Comparison of ENCODE assay signal across 12 mouse cellular contexts in genomic region chr16:37690932-37691730, GRCm38 (mm10). TPM values are rescaled to one million over a fixed set of nuclear protein-coding genes. Genes with fewer than 3 reads are reported as not detected.
DNase-seq lines count a peak whose midpoint lies in the region; ATAC-seq and TF ChIP-seq lines count a peak whose summit lies in the region.
"Had no signal": no experiment of that assay in that cellular context is flagged by ENCODE, and none has a peak within 500 bp of the region (broad histone marks: within the 10 kb centered on the region; RNA-seq: fewer than 3 reads in every experiment).

No protein-coding gene starts in this region.

- WGBS in lung, postnatal 0 days = 72% methylated on average over 12 of the region's 12 CpGs
- WGBS in lung, adult 2 months = 70% methylated on average over 12 of the region's 12 CpGs
- 78% methylated on average over 12 of the region's 12 CpGs for WGBS in embryonic facial prominence, embryonic 14.5 days

- H3K36me3 ChIP-seq in lung, postnatal 0 days (ENCODE audit: insufficient read depth, low read length) = no peaks in the 10 kb centered on the region
- no peaks in the 10 kb centered on the region for H3K36me3 ChIP-seq in embryonic facial prominence, embryonic 14.5 days (ENCODE audit: control insufficient read depth, insufficient read depth, low read length)
- H3K36me3 ChIP-seq: hindbrain, embryonic 15.5 days; limb, embryonic 15.5 days had no signal

- no peak overlapping the region for H3K4me2 ChIP-seq in lung, postnatal 0 days (replicated peaks; ENCODE audit: low read depth, low read length)
- no peak overlapping the region for H3K4me2 ChIP-seq in embryonic facial prominence, embryonic 14.5 days (ENCODE audit: low read depth, low read length)
- H3K4me2 ChIP-seq: hindbrain, embryonic 15.5 days; limb, embryonic 15.5 days had no signal

- ATAC-seq in lung, postnatal 0 days = peak; percentile 35
- ATAC-seq in embryonic facial prominence, embryonic 14.5 days (ENCODE audit: low read depth) = no peak

- no peak overlapping the region for H3K4me3 ChIP-seq in lung, postnatal 0 days (ENCODE audit: low read depth, low read length)
- H3K4me3 ChIP-seq in lung, adult 2 months (replicated peaks; ENCODE audit: extremely low read depth, low read depth, low read length) = no peak overlapping the region
- no peak overlapping the region for H3K4me3 ChIP-seq in embryonic facial prominence, embryonic 14.5 days (ENCODE audit: low read depth, low read length)
- H3K4me3 ChIP-seq: hindbrain, embryonic 15.5 days; limb, embryonic 15.5 days had no signal

- no peaks in the 10 kb centered on the region for H3K9me3 ChIP-seq in lung, postnatal 0 days (ENCODE audit: low read length)
- H3K9me3 ChIP-seq in embryonic facial prominence, embryonic 14.5 days (ENCODE audit: control insufficient read depth, low read length) = no peaks in the 10 kb centered on the region
- H3K9me3 ChIP-seq: hindbrain, embryonic 15.5 days; limb, embryonic 15.5 days had no signal

- no peak for TF ChIP-seq EP300 in lung, postnatal 0 days (IDR thresholded peaks at IDR 0.05)

- H3K9ac ChIP-seq in lung, postnatal 0 days (replicated peaks; ENCODE audit: low read depth) = no peak overlapping the region
- H3K9ac ChIP-seq in embryonic facial prominence, embryonic 14.5 days (ENCODE audit: low read depth, low read length) = no peak overlapping the region
- H3K9ac ChIP-seq: hindbrain, embryonic 15.5 days; limb, embryonic 15.5 days had no signal

- H3K27ac ChIP-seq in lung, postnatal 0 days (ENCODE audit: low read length) = no peak overlapping the region
- H3K27ac ChIP-seq in embryonic facial prominence, embryonic 14.5 days (replicated peaks; ENCODE audit: low read depth, low read length) = no peak overlapping the region; the same call in 1 of the 2 replicates
- H3K27ac ChIP-seq: hindbrain, embryonic 15.5 days; limb, embryonic 15.5 days had no signal

- TF ChIP-seq CTCF in lung, postnatal 0 days (IDR thresholded peaks at IDR 0.05) = peak; percentile 50
- TF ChIP-seq CTCF in lung, adult 2 months (IDR thresholded peaks at IDR 0.05; ENCODE audit: insufficient read depth, low read length) = no peak

- no peak for TF ChIP-seq POLR2A in lung, adult 2 months (IDR thresholded peaks at IDR 0.05; ENCODE audit: borderline replicate concordance, extremely low read depth, low read depth, low read length)

- intact Hi-C loops in gastrocnemius, postnatal 14 days (cut with DNase I; ENCODE audit: low total_unique reads) = no loop called here
- intact Hi-C loops in left cerebral cortex, postnatal 10 days (cut with DNase I) = no loop called here

- DNase-seq in gastrocnemius, postnatal 14 days = peak; percentile 21
- DNase-seq in gastrocnemius, postnatal 10 days = no peak
- peak; percentile 25 for DNase-seq in lung, postnatal 0 days (ENCODE audit: low spot score)
- no peak for DNase-seq in lung, adult 2 months
- DNase-seq in embryonic facial prominence, embryonic 14.5 days (ENCODE audit: low spot score) = peak; percentile 56
- peak; percentile 23 to 31 for DNase-seq in kidney, postnatal 4 days
- DNase-seq in MN1 (ENCODE audit: low spot score) = no peak
- no peak for DNase-seq in left cerebral cortex, postnatal 10 days (ENCODE audit: extremely low spot score in 1 of 2, low spot score in 2 of 2)
- DNase-seq: right cerebral cortex, postnatal 25 days; thymus, postnatal 36 days had no signal

- no peaks in the 10 kb centered on the region for H3K27me3 ChIP-seq in lung, postnatal 0 days (replicated peaks; ENCODE audit: insufficient read depth, low read length)
- H3K27me3 ChIP-seq in embryonic facial prominence, embryonic 14.5 days (replicated peaks; ENCODE audit: control insufficient read depth, insufficient read depth, low read length) = no peaks in the 10 kb centered on the region
- H3K27me3 ChIP-seq: hindbrain, embryonic 15.5 days; limb, embryonic 15.5 days had no signal

- no peaks in the 10 kb centered on the region for H3K4me1 ChIP-seq in lung, postnatal 0 days (ENCODE audit: insufficient read depth, low read depth, low read length)
- no peaks in the 10 kb centered on the region for H3K4me1 ChIP-seq in lung, adult 2 months (ENCODE audit: control insufficient read depth, insufficient read depth, low read length)
- H3K4me1 ChIP-seq in embryonic facial prominence, embryonic 14.5 days (ENCODE audit: control insufficient read depth, insufficient read depth, low read length) = peaks cover 41% of the 10 kb centered on the region

RNA-seq across cellular contexts. Expression of gene Ndufb4, which starts 36.9 kb away (rescaled TPM):
- 100 to 1,000 TPM; 142 to 157 TPM for total RNA-seq in gastrocnemius, postnatal 14 days (2021)
- 100 to 1,000 TPM; 150 to 158 TPM for total RNA-seq in gastrocnemius, postnatal 10 days (2021)
- 70.3 and 74.1 TPM in 2 replicates for polyA plus RNA-seq in lung, postnatal 0 days (2015; fragmentation: Nextera tagmentation; extraction: Ambion mirVana)
- polyA plus RNA-seq in lung, adult 2 months (2012; rRNA removed) = 48.9 and 56.6 TPM in 2 replicates
- polyA plus RNA-seq in embryonic facial prominence, embryonic 14.5 days (2014; fragmentation: Nextera tagmentation; extraction: Ambion mirVana) = 53.0 and 74.3 TPM in 2 replicates
- 10 to 100 TPM; 72.5 to 73.8 TPM for total RNA-seq in left cerebral cortex, postnatal 10 days (2021)

Comparison
In these comparisons a context has a peak if more than half of its experiments do, and no peak if none do; other contexts are left out.
1. DNase-seq: peak in gastrocnemius, postnatal 14 days (single experiment), lung, postnatal 0 days (single experiment), embryonic facial prominence, embryonic 14.5 days (single experiment) and kidney, postnatal 4 days (2 of 2); none in gastrocnemius, postnatal 10 days (single experiment), lung, adult 2 months (single experiment), MN1 (single experiment) and left cerebral cortex, postnatal 10 days (0 of 2).